Mouse (Mus musculus): ENCODE data around the gene Tjp3. TPM values are rescaled to one million over a fixed set of nuclear protein-coding genes. Genes with fewer than 3 reads are reported as not detected.

The Tjp3 gene
- total RNA-seq, 4 experiments from 2014 or later, result 0.22 to 0.81 (median 0.29) TPM

- DNase-seq, result peak; percentile 95
Measured at GRCm38 (mm10) chr10:81266211-81267105, 24.9 kb downstream of the Tjp3 start, which contains the start of the genes Mrpl54 and Apba3. Gene Mrpl54, minus strand, starts transcription at chr10:81266934. Gene Apba3, plus strand, starts transcription at chr10:81266960.

DNA sequence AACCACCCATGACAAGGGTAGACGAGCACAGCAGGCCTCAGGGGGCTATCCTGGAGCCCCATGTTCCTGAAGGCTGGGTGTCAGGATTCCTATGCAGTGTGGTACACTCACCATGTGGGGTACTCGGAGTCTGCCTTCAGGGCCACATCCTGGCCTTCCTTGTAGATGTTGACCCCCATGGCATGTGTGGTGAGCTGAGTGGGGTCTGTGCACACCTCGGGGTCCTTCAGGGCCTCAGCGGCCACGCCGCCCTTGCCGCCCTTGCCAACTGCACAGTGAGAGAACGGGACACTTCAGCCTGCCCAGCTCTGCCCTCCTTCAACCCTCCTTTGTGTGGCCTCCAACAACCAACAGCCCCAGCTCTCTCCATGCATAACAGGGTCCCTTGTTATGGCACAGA, 25.8 kb downstream of the Tjp3 start:
- DNase-seq, result no peak

DNA sequence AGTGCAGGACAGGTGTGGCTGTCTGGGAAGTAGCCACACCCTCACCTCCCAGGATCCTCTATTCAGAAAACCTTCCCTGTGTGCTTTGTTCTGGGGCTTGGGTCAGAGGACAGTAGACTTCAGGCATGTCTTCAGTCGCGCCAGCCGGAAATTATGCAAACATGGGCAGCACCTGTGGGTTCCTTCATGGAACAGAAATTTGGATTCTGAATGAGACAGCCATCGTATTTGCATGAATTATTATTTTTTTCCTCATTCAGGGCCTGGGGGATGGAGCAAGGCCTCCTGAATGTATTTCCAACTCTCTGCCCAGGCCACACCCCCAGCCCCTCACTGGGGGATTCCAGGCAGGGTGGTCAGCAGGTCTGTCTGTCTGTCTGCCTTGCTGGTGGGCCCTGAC, 30.4 kb downstream of the Tjp3 start:
- DNase-seq, result no peak

GRCm38 (mm10) chr10:81259225-81259884, 32.0 kb downstream of the Tjp3 start:
- DNase-seq, result no peak

DNA sequence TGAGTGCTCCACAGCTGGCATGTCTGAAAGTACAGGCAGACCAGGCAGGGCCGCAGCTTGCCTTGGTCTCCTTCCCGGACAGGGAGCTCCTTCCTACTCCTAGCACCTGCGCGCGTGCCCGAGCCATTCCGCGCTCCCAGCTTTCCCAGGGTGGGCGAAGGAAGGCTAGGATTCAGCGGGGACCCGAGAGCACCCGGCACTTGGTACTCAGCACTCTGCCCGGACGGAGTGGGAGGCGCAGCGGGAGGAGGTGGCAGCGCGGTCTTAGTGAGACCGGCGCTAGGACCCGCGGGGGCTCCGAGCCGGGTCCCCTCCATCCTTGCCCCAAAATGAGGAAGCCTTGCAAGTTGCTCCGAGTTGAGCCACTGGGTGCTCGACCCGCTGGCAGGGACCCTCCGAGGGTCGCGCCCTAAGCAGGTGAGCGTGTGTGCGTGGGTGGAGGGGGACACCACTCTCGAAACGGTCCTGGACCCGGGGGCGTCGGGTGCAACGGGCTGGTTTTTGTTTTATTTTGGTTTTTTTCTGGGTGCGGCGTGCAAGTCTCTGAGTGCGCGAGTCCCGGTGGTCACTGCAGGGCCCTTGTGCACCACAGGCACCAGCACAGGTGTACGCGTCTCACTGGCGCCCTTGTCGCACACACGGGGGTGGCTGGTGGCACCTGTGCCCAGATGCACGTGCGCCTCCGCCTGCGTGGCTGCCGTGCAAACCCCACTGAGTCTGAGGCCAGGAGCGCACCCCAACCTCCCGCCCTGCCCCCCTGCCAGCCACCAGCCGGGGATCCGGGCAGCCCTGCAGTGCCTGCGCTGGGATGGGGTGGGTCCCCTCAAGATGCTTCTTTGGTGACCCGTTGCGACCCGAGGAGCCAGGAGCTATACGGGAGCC, 34.0 kb downstream of the Tjp3 start:
- no peak for DNase-seq

GRCm38 (mm10) chr10:81254886-81255285, 36.5 kb downstream of the Tjp3 start:
- DNase-seq, result no peak

GRCm38 (mm10) chr10:81252424-81253419, 38.7 kb downstream of the Tjp3 start, which contains the start of gene Matk:
Gene Matk, plus strand, starts transcription at chr10:81252935.
- no peak for DNase-seq

DNA sequence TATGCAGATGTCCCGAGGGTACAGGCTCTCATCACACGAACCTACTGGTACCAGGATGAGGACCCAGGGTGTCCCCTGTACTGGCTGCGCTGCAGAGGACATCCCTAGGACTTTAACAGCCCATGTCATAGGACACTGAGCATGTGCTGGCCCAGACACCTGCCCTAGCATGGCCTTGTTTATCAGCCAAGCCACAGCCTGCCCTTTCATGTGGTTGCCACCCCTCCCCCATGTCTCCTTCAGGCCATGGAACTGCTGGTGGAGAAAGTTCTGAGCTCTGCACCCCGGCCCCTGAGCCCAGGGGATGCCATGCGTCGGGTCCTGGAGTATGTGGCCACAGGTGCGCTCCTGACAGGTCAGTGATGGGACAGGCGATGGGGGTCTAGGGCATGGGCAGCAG, 41.9 kb downstream of the Tjp3 start:
- no peak for DNase-seq

DNA sequence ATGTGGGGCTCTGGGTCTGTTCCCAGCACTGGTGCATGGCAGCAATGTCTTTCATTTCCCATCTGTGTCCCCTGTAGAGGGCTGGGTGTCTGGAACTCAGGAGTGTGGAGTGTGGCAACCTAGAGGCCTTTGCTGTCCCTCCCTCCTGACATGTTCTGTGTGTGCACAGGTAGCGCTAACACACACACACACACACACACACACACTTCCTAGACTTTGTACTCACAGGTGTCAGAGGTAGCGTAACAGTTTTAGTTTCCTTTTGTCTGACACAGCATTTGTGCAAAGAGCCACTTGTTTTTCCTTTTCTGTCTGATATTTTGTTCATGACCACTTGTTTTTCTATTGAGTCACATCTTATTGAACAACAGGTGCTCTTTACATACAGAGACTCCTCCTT, 43.6 kb downstream of the Tjp3 start:
- DNase-seq, result no peak

DNA sequence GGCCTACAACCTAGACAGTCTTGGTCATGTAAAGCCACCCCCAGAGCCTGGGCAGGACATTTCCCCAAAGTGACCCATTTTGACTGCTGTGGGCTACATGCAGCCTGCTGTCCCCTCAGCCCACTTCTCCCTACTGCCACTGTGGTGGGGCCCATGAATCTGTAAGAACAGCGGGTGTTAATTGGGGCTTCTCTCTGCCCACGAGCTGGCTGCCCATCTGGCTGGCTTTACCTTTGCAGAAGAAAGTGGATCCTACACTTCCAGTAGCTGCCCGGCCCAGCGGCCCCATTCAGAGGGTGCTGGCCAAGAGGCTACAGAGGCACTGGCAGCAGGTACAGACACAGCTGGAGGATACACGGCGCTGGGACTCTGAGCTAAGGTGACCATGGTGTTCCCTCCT, 46.2 kb downstream of the Tjp3 start:
- DNase-seq, result no peak

DNA sequence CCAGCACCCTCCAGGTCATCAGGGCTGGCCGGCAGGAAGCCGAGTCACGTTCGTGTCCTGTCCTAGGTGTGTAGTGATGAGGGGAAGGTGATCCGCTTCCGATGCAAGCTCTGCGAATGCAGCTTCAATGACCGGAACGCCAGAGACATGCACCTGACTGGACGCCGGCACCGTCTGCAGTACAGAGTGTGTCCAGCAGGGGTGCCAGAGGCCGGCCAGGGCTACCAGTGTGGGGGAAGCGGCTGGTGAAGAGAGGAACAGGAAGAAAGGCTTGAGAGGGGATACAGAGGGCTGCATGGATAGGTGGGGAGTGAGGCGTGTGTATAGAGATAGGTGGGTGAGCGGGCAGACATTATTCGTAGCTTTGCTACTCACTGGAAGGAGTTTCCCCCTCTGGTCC, 46.8 kb downstream of the Tjp3 start:
- DNase-seq, result peak; percentile 47

DNA sequence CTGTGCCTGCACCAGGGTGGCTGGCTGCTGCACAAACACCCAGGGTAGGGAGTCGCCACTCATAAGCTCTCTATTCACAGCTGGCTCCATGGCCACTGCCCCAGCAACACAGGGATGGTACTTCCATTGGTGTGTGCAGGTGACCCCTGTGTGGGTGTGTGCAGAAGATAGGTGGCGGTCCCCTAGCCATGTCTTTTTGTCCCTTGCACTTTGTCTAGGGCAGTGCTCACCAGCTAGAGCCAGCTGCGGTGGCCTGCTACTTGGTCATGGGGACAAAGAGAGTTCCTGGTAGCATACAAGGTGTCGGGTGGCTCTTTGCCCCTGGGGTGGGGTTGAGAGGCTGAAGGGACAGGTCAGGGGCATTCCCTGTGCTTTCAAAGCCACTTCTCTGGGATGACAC, 47.2 kb downstream of the Tjp3 start:
- DNase-seq, result peak; percentile 2

- DNase-seq, result no peak
Measured at GRCm38 (mm10) chr10:81242021-81242420, 49.4 kb downstream of the Tjp3 start.

DNA sequence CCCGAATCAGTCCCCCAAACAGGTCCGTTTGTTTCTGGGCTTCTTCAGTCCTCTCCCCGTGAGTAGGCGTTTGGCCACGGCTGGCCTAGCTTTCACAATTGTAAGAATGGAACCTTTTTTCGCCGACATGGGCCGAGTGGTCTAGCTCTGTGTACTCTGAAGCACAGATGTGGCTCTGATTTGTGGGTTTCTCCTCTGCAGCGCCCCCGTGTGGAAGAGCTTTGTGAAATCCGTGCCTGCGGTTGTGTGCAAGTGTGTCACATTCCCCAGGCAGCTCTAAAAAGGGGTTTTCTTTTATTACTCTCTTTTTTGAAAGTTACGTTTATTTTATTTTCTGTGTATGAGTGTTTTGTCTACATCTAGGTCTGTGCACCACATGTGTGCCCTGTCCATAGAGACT, 50.5 kb downstream of the Tjp3 start:
- DNase-seq, result peak; percentile 20

GRCm38 (mm10) chr10:81238618-81239017, 52.8 kb downstream of the Tjp3 start:
- DNase-seq, result no peak

GRCm38 (mm10) chr10:81236471-81237268, 54.7 kb downstream of the Tjp3 start:
- no peak for DNase-seq

GRCm38 (mm10) chr10:81234206-81234605, 57.2 kb downstream of the Tjp3 start:
- DNase-seq, result no peak

- no peak for DNase-seq
Measured at GRCm38 (mm10) chr10:81233226-81233585, 58.2 kb downstream of the Tjp3 start.

- DNase-seq, result peak; percentile 91
Measured at GRCm38 (mm10) chr10:81232580-81233225, 58.7 kb downstream of the Tjp3 start, which contains the start of gene Zfr2. Gene Zfr2, plus strand, starts transcription at chr10:81233155.

- DNase-seq, result no peak
Measured at GRCm38 (mm10) chr10:81231436-81231835, 59.9 kb downstream of the Tjp3 start.
